Mouse (Mus musculus) myocyte (in vitro differentiated cells): ENCODE data around the gene BC005624.

Experiments
- MAX ChIP-seq: IDR thresholded peaks from one replicate; pipeline ENCODE4 v1.6.1; 2011; ENCODE audit warnings: low read depth, mild to moderate bottlenecking, control low read depth
- MYOG ChIP-seq, 3 experiments: IDR thresholded peaks; one replicate each; pipeline ENCODE4 v1.6.1; 2011; ENCODE audit warnings: control low read depth in 2 of 3, low read depth in 2 of 3, mild to moderate bottlenecking in 2 of 3; ENCODE audit not compliant: insufficient read length in 2 of 3, control insufficient read depth in 1 of 3, insufficient read depth in 1 of 3
- POLR2A ChIP-seq: IDR thresholded peaks from one replicate; pipeline ENCODE4 v1.6.1; 2011; ENCODE audit warnings: low read depth, mild to moderate bottlenecking, control low read depth, moderate library complexity; ENCODE audit not compliant: insufficient read length
- POLR2AphosphoS2 ChIP-seq: IDR thresholded peaks from one replicate; pipeline ENCODE4 v1.6.1; 2011; ENCODE audit warnings: low read depth, control low read depth; ENCODE audit not compliant: insufficient read length
- USF1 ChIP-seq: IDR thresholded peaks from one replicate; pipeline ENCODE4 v1.6.1; 2011; ENCODE audit warnings: low read depth, mild to moderate bottlenecking, control low read depth, moderate library complexity

DNA sequence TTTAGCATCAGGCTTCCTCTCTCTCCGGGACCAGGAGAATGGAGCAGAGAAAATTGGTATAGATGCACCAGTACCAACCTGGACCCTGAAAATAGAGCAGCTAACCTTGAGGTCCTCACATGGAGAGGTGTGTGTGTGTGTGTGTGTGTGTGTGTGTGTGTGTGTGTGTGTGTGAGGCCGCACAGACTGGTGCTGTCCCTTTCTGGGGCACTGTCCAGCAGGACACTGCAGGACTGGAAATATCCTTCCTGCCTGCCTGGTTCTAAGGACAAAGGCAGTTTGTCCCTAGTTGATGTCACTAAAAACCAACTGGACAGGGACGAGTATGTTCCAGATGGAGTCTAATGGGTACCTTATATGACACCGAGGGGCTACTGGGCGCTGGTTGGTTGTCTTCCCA lies 41.9 kb upstream of the BC005624 start:
- TF ChIP-seq POLR2A = no peak
- peak; percentile 17 for TF ChIP-seq POLR2AphosphoS2
- no peak for TF ChIP-seq MYOG (IDR thresholded peaks at IDR 0.05; ENCODE audit: control insufficient read depth in 1 of 3, insufficient read depth in 1 of 3, insufficient read length in 2 of 3, low read depth in 2 of 3)
- TF ChIP-seq MAX = no peak
- TF ChIP-seq USF1 = no peak
